ENCODE assay signal across 16 mouse cellular contexts in the genomic region with DNA sequence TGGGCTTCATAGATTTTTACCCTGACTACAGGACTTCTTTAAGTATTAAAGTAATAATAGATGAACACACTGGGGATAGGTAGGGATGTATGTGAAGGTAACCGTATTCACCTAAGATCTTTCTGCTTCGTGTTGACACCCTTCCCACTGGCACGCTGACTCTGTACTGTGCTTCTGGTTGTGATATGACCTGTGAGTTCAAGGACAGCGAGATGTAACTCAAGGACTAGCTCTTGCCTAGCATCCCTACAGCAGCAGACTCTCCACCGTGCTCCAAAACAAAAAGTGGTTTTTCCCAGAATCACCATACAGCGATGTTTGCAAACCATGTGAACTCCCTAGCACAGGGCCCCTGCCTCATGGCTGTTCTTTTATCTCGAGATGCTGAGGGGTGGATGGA.
"Had no signal": no experiment of that assay in that cellular context is flagged by ENCODE, and none has a peak within 500 bp of the region (broad histone marks: within the 10 kb centered on the region; RNA-seq: fewer than 3 reads in every experiment).

No protein-coding gene starts in this region.

- H3K27me3 ChIP-seq: neural tube, embryonic 13.5 days; neural tube, embryonic 15.5 days; stomach, embryonic 15.5 days had no signal

- H3K4me2 ChIP-seq: neural tube, embryonic 13.5 days; neural tube, embryonic 15.5 days; stomach, embryonic 15.5 days had no signal

- H3K4me1 ChIP-seq: neural tube, embryonic 15.5 days; stomach, embryonic 15.5 days had no signal

- H3K9ac ChIP-seq: neural tube, embryonic 13.5 days; neural tube, embryonic 15.5 days; stomach, embryonic 15.5 days had no signal

- H3K4me3 ChIP-seq: neural tube, embryonic 13.5 days; neural tube, embryonic 15.5 days; stomach, embryonic 15.5 days had no signal

- H3K27ac ChIP-seq: neural tube, embryonic 13.5 days; neural tube, embryonic 15.5 days; stomach, embryonic 15.5 days; stomach, postnatal 0 days had no signal

- DNase-seq: retina, postnatal 1 day; right cerebral cortex, adult 18-20 months; right cerebral cortex, postnatal 14 days; right cerebral cortex, postnatal 25 days; right cerebral cortex, postnatal 4 days; spleen, adult 18-20 months; thymus, adult 18-20 months; thymus, adult 2 months; thymus, postnatal 14 days; thymus, postnatal 25 days; thymus, postnatal 36 days; thymus, postnatal 4 days had no signal

- H3K9me3 ChIP-seq: neural tube, embryonic 13.5 days; neural tube, embryonic 15.5 days; stomach, embryonic 15.5 days had no signal
